Mouse (Mus musculus) kidney, embryonic 14.5 days (tissue): ENCODE results near the gene Allc. TPM values are rescaled to one million over a fixed set of nuclear protein-coding genes. Genes with fewer than 3 reads are reported as not detected.

Experiments
- ATAC-seq: fragments of 200-750 bp; cut with Nextera tagmentation; 2 replicates; pipeline ENCODE4 v1.8.0; 2017; ENCODE audit warnings: moderate number of reproducible peaks, mild to moderate bottlenecking, moderate TSS enrichment, moderate library complexity; ENCODE audit not compliant: low FRiP score, low TSS enrichment
- H3K27ac ChIP-seq: fragments of 300-500 bp; sonication (generic); 2 replicates; pipeline ENCODE4 v1.5.1; 2014; ENCODE audit warnings: low read depth, mild to moderate bottlenecking, low read length, moderate library complexity, mixed read lengths
- H3K27me3 ChIP-seq: fragments of 300-500 bp; sonication (generic); 2 replicates; pipeline ENCODE4 v1.6.1; 2014; ENCODE audit warnings: mild to moderate bottlenecking, low read length; ENCODE audit not compliant: control insufficient read depth, insufficient read depth
- H3K36me3 ChIP-seq: fragments of 300-500 bp; sonication (generic); 2 replicates; pipeline ENCODE4 v1.6.1; 2014; ENCODE audit warnings: low read length, mixed read lengths; ENCODE audit not compliant: control insufficient read depth, insufficient read depth
- H3K4me1 ChIP-seq: fragments of 300-500 bp; sonication (generic); 2 replicates; pipeline ENCODE4 v1.6.1; 2014; ENCODE audit warnings: low read length, mixed read lengths; ENCODE audit not compliant: control insufficient read depth, insufficient read depth
- H3K4me2 ChIP-seq: fragments of 300-500 bp; sonication (generic); replicated peaks from 2 replicates; pipeline ENCODE4 v1.6.1; 2014; ENCODE audit warnings: low read depth, mild to moderate bottlenecking, low read length
- H3K4me3 ChIP-seq: fragments of 300-500 bp; sonication (generic); 2 replicates; pipeline ENCODE4 v1.5.1; 2014; ENCODE audit warnings: mild to moderate bottlenecking, low read length
- H3K9ac ChIP-seq: fragments of 300-500 bp; sonication (generic); 2 replicates; pipeline ENCODE4 v1.6.1; 2014; ENCODE audit warnings: low read depth, mild to moderate bottlenecking, low read length, moderate library complexity
- H3K9me3 ChIP-seq: fragments of 300-500 bp; sonication (generic); 2 replicates; pipeline ENCODE4 v1.6.1; 2016; ENCODE audit warnings: low read length; ENCODE audit not compliant: control insufficient read depth
- WGBS: fragments of 180-500 bp; shearing (Covaris S2); extraction: QIAGEN DNeasy Blood & Tissue Kit; methylation state at CpG from one replicate; pipeline ENCODE4 v1.1.7; 2014; 5-methylcytosine and 5-hydroxymethylcytosine counted together
- polyA plus RNA-seq: library from polyadenylated mRNA; unstranded; fragments of >200 nt; fragmentation: Nextera tagmentation; extraction: Ambion mirVana; gene quantifications from 2 replicates; pipeline ENCODE4 v1.2.1, GENCODE M21; 2014

Gene Allc
- polyA plus RNA-seq, 1 experiment from 2014 or later: not detected

GRCm38 (mm10) chr12:28596851-28597250, 14.5 kb upstream of the Allc start:
- no peak overlapping the region for H3K4me3 ChIP-seq
- no peak overlapping the region for H3K9ac ChIP-seq
- no peaks in the 10 kb centered on the region for H3K4me1 ChIP-seq
- no peak overlapping the region for H3K27ac ChIP-seq
- no peaks in the 10 kb centered on the region for H3K36me3 ChIP-seq
- no peak overlapping the region for H3K4me2 ChIP-seq
- ATAC-seq: no peak
- H3K9me3 ChIP-seq: no peaks in the 10 kb centered on the region
- H3K27me3 ChIP-seq: no peaks in the 10 kb centered on the region

GRCm38 (mm10) chr12:28590428-28590827, 8.1 kb upstream of the Allc start:
- no peaks in the 10 kb centered on the region for H3K9me3 ChIP-seq
- no peak overlapping the region for H3K4me2 ChIP-seq
- H3K36me3 ChIP-seq: no peaks in the 10 kb centered on the region
- 0 out of 2 replicates have a peak, but pooled peaks have one; percentile 22 for ATAC-seq
- 50% methylated on average over 13 of the region's 13 CpGs for WGBS
- no peak overlapping the region for H3K27ac ChIP-seq
- H3K9ac ChIP-seq: no peak overlapping the region
- H3K4me3 ChIP-seq: no peak overlapping the region
- H3K4me1 ChIP-seq: peaks cover 4% of the 10 kb centered on the region; the same call in 1 of the 2 replicates
- no peaks in the 10 kb centered on the region for H3K27me3 ChIP-seq

- peak; percentile 96 for ATAC-seq
- 0 out of 2 replicates have a peak overlapping the region, but pooled peaks have one; percentile 12 for H3K9ac ChIP-seq
- WGBS: 9% methylated on average over 24 of the region's 24 CpGs
- no peaks in the 10 kb centered on the region for H3K9me3 ChIP-seq
- H3K27ac ChIP-seq: no peak overlapping the region
- peak overlapping the region; percentile 40 for H3K4me3 ChIP-seq
- peaks cover 4% of the 10 kb centered on the region; the same call in 1 of the 2 replicates for H3K4me1 ChIP-seq
- H3K4me2 ChIP-seq: peak overlapping the region; percentile 51
- no peaks in the 10 kb centered on the region for H3K36me3 ChIP-seq
- H3K27me3 ChIP-seq: no peaks in the 10 kb centered on the region
These were observed 7.0 kb upstream of the Allc start for GRCm38 (mm10) chr12:28589090-28589868.

- Histone ChIP-seq H3K36me3 (no peaks in the 10 kb centered on the region), H3K4me1 (peaks cover 4% of the 10 kb centered on the region; the same call in 1 of the 2 replicates), H3K27ac (no peak overlapping the region), H3K9me3 (no peaks in the 10 kb centered on the region), H3K4me2 (no peak overlapping the region), H3K9ac (no peak overlapping the region), H3K4me3 (no peak overlapping the region), H3K27me3 (no peaks in the 10 kb centered on the region)
- WGBS: 78% methylated on average over 6 of the region's 6 CpGs
- no peak for ATAC-seq
These were observed 5.6 kb upstream of the Allc start for GRCm38 (mm10) chr12:28587949-28588348.

- ATAC-seq: no peak
- Histone ChIP-seq H3K27me3 (no peaks in the 10 kb centered on the region), H3K27ac (no peak overlapping the region), H3K9ac (no peak overlapping the region), H3K4me1 (no peaks in the 10 kb centered on the region), H3K36me3 (no peaks in the 10 kb centered on the region), H3K9me3 (no peaks in the 10 kb centered on the region), H3K4me2 (no peak overlapping the region), H3K4me3 (no peak overlapping the region)
- WGBS: 75% methylated on average over 3 of the region's 3 CpGs
These were observed 1.7 kb upstream of the Allc start for GRCm38 (mm10) chr12:28584036-28584435.

DNA sequence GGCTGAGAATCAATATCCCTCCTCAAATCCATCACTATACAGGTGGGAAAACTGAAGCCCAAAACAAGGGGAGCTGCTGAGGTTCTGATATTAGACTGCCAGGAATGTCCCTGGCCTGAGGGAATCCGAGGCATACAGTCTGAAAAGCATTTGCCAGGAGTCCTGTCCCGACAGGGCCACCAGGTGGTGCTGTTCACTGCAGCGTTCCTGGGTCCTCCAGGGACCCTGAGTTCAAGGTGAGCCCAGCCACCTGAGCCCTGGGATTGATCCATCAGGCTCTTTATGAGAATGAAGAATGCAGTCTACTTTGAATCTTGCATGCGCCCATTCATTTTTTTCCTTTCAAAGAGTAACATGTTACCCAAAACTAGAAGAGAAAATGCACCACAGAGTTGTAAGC, 3.2 kb downstream of the Allc start:
- Histone ChIP-seq H3K4me3 (no peak overlapping the region), H3K9ac (no peak overlapping the region), H3K27ac (no peak overlapping the region), H3K4me2 (no peak overlapping the region), H3K9me3 (no peaks in the 10 kb centered on the region), H3K27me3 (no peaks in the 10 kb centered on the region), H3K4me1 (no peaks in the 10 kb centered on the region), H3K36me3 (no peaks in the 10 kb centered on the region)
- WGBS: 30% methylated on average over 4 of the region's 4 CpGs
- ATAC-seq: no peak

DNA sequence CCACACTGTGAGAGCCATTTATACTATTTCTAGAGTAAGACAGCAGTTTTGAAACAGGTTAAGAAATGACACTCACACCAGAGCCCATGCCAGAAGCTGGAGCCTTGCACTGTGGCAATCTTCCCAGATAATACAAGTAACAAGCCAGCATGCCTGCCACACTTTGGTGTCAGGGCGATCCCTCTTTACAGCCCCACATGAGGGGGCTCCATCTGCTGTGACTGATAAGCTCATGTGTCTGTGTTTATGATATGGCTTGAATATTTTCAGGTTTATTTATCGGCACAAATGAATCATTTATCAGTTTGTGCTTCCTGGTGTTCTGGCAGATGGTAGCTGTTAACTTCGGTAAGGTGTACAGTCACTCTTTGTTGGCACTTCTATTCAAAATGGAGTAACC, 4.2 kb downstream of the Allc start:
- H3K9ac ChIP-seq: no peak overlapping the region
- H3K36me3 ChIP-seq: no peaks in the 10 kb centered on the region
- no peak for ATAC-seq
- no peak overlapping the region for H3K4me3 ChIP-seq
- no peak overlapping the region for H3K4me2 ChIP-seq
- 88% methylated on average over 3 of the region's 3 CpGs for WGBS
- H3K27ac ChIP-seq: no peak overlapping the region
- no peaks in the 10 kb centered on the region for H3K9me3 ChIP-seq
- no peaks in the 10 kb centered on the region for H3K27me3 ChIP-seq
- no peaks in the 10 kb centered on the region for H3K4me1 ChIP-seq

GRCm38 (mm10) chr12:28575366-28576070, 6.8 kb downstream of the Allc start:
- H3K9ac ChIP-seq: no peak overlapping the region
- H3K4me2 ChIP-seq: no peak overlapping the region
- 71% methylated on average over 6 of the region's 6 CpGs for WGBS
- no peaks in the 10 kb centered on the region for H3K9me3 ChIP-seq
- H3K4me3 ChIP-seq: no peak overlapping the region
- no peaks in the 10 kb centered on the region for H3K36me3 ChIP-seq
- H3K27me3 ChIP-seq: no peaks in the 10 kb centered on the region
- H3K27ac ChIP-seq: no peak overlapping the region
- no peak for ATAC-seq
- H3K4me1 ChIP-seq: no peaks in the 10 kb centered on the region

GRCm38 (mm10) chr12:28572241-28572640, 10.1 kb downstream of the Allc start:
- H3K27me3 ChIP-seq: no peaks in the 10 kb centered on the region
- no peaks in the 10 kb centered on the region for H3K9me3 ChIP-seq
- no peak overlapping the region for H3K9ac ChIP-seq
- H3K4me1 ChIP-seq: no peaks in the 10 kb centered on the region
- no peak overlapping the region for H3K4me3 ChIP-seq
- H3K4me2 ChIP-seq: no peak overlapping the region
- H3K36me3 ChIP-seq: no peaks in the 10 kb centered on the region
- no peak for ATAC-seq
- WGBS: 76% methylated on average over 2 of the region's 2 CpGs
- no peak overlapping the region for H3K27ac ChIP-seq
